11 mouse cellular contexts compared by ENCODE assay signal in genomic region chr3:60740543-60741294, GRCm38 (mm10).
A peak's percentile ranks its signal among the peaks of the same experiment; 100 is the strongest.
DNase-seq lines count a peak whose midpoint lies in the region; ATAC-seq lines count a peak whose summit lies in the region.
"Had no signal": no experiment of that assay in that cellular context is flagged by ENCODE, and none has a peak within 500 bp of the region (broad histone marks: within the 10 kb centered on the region; RNA-seq: fewer than 3 reads in every experiment).

No protein-coding gene starts in this region.

- no peak for ATAC-seq in embryonic facial prominence, embryonic 14.5 days (ENCODE audit: low read depth)
- peak; percentile 88 for ATAC-seq in stomach, embryonic 16.5 days (ENCODE audit: insufficient read depth, low FRiP score)
- ATAC-seq in forebrain, embryonic 13.5 days, result no peak
- no peak for ATAC-seq in forebrain, embryonic 12.5 days (ENCODE audit: low FRiP score)

- no peak overlapping the region for H3K4me2 ChIP-seq in embryonic facial prominence, embryonic 14.5 days (ENCODE audit: low read depth, low read length)
- H3K4me2 ChIP-seq in stomach, embryonic 16.5 days (ENCODE audit: low read depth, low read length), result no peak overlapping the region
- H3K4me2 ChIP-seq in forebrain, embryonic 13.5 days, result no peak overlapping the region
- H3K4me2 ChIP-seq in forebrain, embryonic 12.5 days, result no peak overlapping the region
- H3K4me2 ChIP-seq: limb, embryonic 13.5 days; neural tube, embryonic 15.5 days had no signal

- no peaks in the 10 kb centered on the region for H3K36me3 ChIP-seq in embryonic facial prominence, embryonic 14.5 days (ENCODE audit: control insufficient read depth, insufficient read depth, low read length)
- H3K36me3 ChIP-seq in embryonic facial prominence, embryonic 10.5 days (replicated peaks), result no peaks in the 10 kb centered on the region
- H3K36me3 ChIP-seq in stomach, embryonic 16.5 days (ENCODE audit: control insufficient read depth, insufficient read depth, low read length), result no peaks in the 10 kb centered on the region
- H3K36me3 ChIP-seq in forebrain, embryonic 13.5 days (ENCODE audit: poor library complexity, severe bottlenecking), result no peaks in the 10 kb centered on the region
- H3K36me3 ChIP-seq in forebrain, embryonic 12.5 days (replicated peaks), result no peaks in the 10 kb centered on the region
- H3K36me3 ChIP-seq: limb, embryonic 13.5 days; neural tube, embryonic 15.5 days had no signal

- no peak overlapping the region for H3K27ac ChIP-seq in embryonic facial prominence, embryonic 14.5 days (replicated peaks; ENCODE audit: low read depth, low read length)
- H3K27ac ChIP-seq in embryonic facial prominence, embryonic 10.5 days (replicated peaks), result no peak overlapping the region
- peak overlapping the region; percentile 48 for H3K27ac ChIP-seq in stomach, embryonic 16.5 days (ENCODE audit: low read length)
- H3K27ac ChIP-seq in forebrain, embryonic 13.5 days, result no peak overlapping the region
- H3K27ac ChIP-seq in forebrain, embryonic 12.5 days, result no peak overlapping the region
- H3K27ac ChIP-seq: limb, embryonic 13.5 days; neural tube, embryonic 15.5 days had no signal

- H3K27me3 ChIP-seq in embryonic facial prominence, embryonic 14.5 days (replicated peaks; ENCODE audit: control insufficient read depth, insufficient read depth, low read length), result no peaks in the 10 kb centered on the region
- no peaks in the 10 kb centered on the region for H3K27me3 ChIP-seq in embryonic facial prominence, embryonic 10.5 days (replicated peaks; ENCODE audit: low read depth, poor library complexity, severe bottlenecking)
- no peaks in the 10 kb centered on the region for H3K27me3 ChIP-seq in stomach, embryonic 16.5 days (ENCODE audit: control insufficient read depth, insufficient read depth, low read length)
- H3K27me3 ChIP-seq in forebrain, embryonic 13.5 days, result no peaks in the 10 kb centered on the region
- H3K27me3 ChIP-seq in forebrain, embryonic 12.5 days, result no peaks in the 10 kb centered on the region
- H3K27me3 ChIP-seq: limb, embryonic 13.5 days; neural tube, embryonic 15.5 days had no signal

- H3K4me1 ChIP-seq in embryonic facial prominence, embryonic 14.5 days (ENCODE audit: control insufficient read depth, insufficient read depth, low read length), result no peaks in the 10 kb centered on the region
- no peaks in the 10 kb centered on the region for H3K4me1 ChIP-seq in embryonic facial prominence, embryonic 10.5 days
- H3K4me1 ChIP-seq in stomach, embryonic 16.5 days (ENCODE audit: control insufficient read depth, insufficient read depth, low read length), result no peaks in the 10 kb centered on the region
- no peaks in the 10 kb centered on the region for H3K4me1 ChIP-seq in forebrain, embryonic 13.5 days
- no peaks in the 10 kb centered on the region for H3K4me1 ChIP-seq in forebrain, embryonic 12.5 days
- H3K4me1 ChIP-seq: limb, embryonic 13.5 days; neural tube, embryonic 15.5 days had no signal

- no peak overlapping the region for H3K9ac ChIP-seq in embryonic facial prominence, embryonic 14.5 days (ENCODE audit: low read depth, low read length)
- no peak overlapping the region for H3K9ac ChIP-seq in stomach, embryonic 16.5 days (ENCODE audit: low read length)
- no peak overlapping the region for H3K9ac ChIP-seq in forebrain, embryonic 13.5 days
- no peak overlapping the region for H3K9ac ChIP-seq in forebrain, embryonic 12.5 days
- H3K9ac ChIP-seq: limb, embryonic 13.5 days; neural tube, embryonic 15.5 days had no signal

- no peaks in the 10 kb centered on the region for H3K9me3 ChIP-seq in embryonic facial prominence, embryonic 14.5 days (ENCODE audit: control insufficient read depth, low read length)
- H3K9me3 ChIP-seq in embryonic facial prominence, embryonic 10.5 days, result no peaks in the 10 kb centered on the region
- H3K9me3 ChIP-seq in stomach, embryonic 16.5 days (replicated peaks; ENCODE audit: control insufficient read depth, low read length), result no peaks in the 10 kb centered on the region
- H3K9me3 ChIP-seq in forebrain, embryonic 13.5 days (replicated peaks), result no peaks in the 10 kb centered on the region
- no peaks in the 10 kb centered on the region for H3K9me3 ChIP-seq in forebrain, embryonic 12.5 days
- H3K9me3 ChIP-seq: limb, embryonic 13.5 days; neural tube, embryonic 15.5 days had no signal

- no peak overlapping the region for H3K4me3 ChIP-seq in embryonic facial prominence, embryonic 14.5 days (ENCODE audit: low read depth, low read length)
- H3K4me3 ChIP-seq in embryonic facial prominence, embryonic 10.5 days, result no peak overlapping the region
- no peak overlapping the region for H3K4me3 ChIP-seq in stomach, embryonic 16.5 days (replicated peaks; ENCODE audit: low read length)
- H3K4me3 ChIP-seq in forebrain, embryonic 13.5 days, result no peak overlapping the region
- H3K4me3 ChIP-seq in forebrain, embryonic 12.5 days (replicated peaks), result no peak overlapping the region
- H3K4me3 ChIP-seq: limb, embryonic 13.5 days; neural tube, embryonic 15.5 days had no signal

- DNase-seq in embryonic facial prominence, embryonic 14.5 days (ENCODE audit: low spot score), result peak; percentile 6
- DNase-seq in embryonic facial prominence, embryonic 10.5 days (ENCODE audit: low spot score), result no peak
- DNase-seq in testis, postnatal 14 days (ENCODE audit: low spot score), result peak; percentile 11
- DNase-seq in testis, postnatal 10 days (ENCODE audit: low spot score), result no peak
- DNase-seq in kidney, postnatal 25 days, result peak; percentile 49 to 59
- DNase-seq: cerebellum, adult 11 months had no signal

Comparison
In these comparisons a context has a peak if more than half of its experiments do, and no peak if none do; other contexts are left out.
1. DNase-seq: peak in embryonic facial prominence, embryonic 14.5 days (single experiment), testis, postnatal 14 days (single experiment) and kidney, postnatal 25 days (2 of 2); none in embryonic facial prominence, embryonic 10.5 days (single experiment) and testis, postnatal 10 days (single experiment).